Mouse (Mus musculus) testis, adult 2 months (tissue): ENCODE data around the gene Cdh15.

Source experiments
- CTCF ChIP-seq: fragments of 200-500 bp; IDR thresholded peaks from 2 replicates; pipeline ENCODE4 v1.5.1; 2012; ENCODE audit warnings: low read depth, mild to moderate bottlenecking, inconsistent platforms, low read length, moderate library complexity; ENCODE audit not compliant: control insufficient read depth, insufficient read depth, insufficient replicate concordance
- POLR2A ChIP-seq: fragments of 200-500 bp; IDR thresholded peaks from 2 replicates; pipeline ENCODE4 v1.6.1; 2012; ENCODE audit warnings: low read depth, mild to moderate bottlenecking, inconsistent platforms, low read length, moderate library complexity; ENCODE audit not compliant: control insufficient read depth

DNA sequence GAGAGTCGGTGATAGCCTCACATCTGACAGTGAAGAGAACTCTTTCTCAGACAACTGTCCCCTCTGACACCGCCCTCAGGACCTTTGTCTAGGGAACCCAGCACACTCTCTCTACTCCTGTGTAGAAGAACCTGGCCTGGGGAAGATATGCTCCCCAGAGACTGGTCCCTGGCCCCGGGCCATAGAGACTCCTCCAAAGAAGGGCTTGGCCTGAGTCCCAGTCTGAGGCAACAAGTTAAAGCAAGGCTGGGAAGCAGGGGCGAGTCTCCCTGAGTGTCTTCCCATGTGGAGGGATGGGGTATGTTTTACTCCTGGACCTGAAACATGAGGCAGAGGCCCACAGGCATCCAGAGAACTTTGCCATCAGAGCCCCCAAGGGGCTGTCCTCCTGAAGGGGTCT lies 2.1 kb upstream of the Cdh15 start:
- TF ChIP-seq CTCF (no peak), POLR2A (no peak)
